Mouse (Mus musculus): ENCODE measurements around the gene Slc38a3. TPM values are rescaled to one million over a fixed set of nuclear protein-coding genes. Genes with fewer than 3 reads are reported as not detected.
A peak's percentile ranks its signal among the peaks of the same experiment; 100 is the strongest.

Gene Slc38a3
- polyA plus RNA-seq, 2 experiments, result 19.7 to 23.5 TPM

- H3K4me3 ChIP-seq (ENCODE audit: insufficient read depth in 1 of 2, low read depth in 2 of 2, low read length in 2 of 2), result no peak overlapping the region
- no peaks in the 10 kb centered on the region for H3K9me3 ChIP-seq (ENCODE audit: control insufficient read depth, low read length)
- no peak overlapping the region for H3K9ac ChIP-seq (replicated peaks)
- H3K4me2 ChIP-seq (ENCODE audit: low read depth), result no peak overlapping the region
- H3K27me3 ChIP-seq (ENCODE audit: control insufficient read depth, insufficient read depth, low read length), result no peaks in the 10 kb centered on the region
- H3K36me3 ChIP-seq (replicated peaks; ENCODE audit: control insufficient read depth, insufficient read depth, low read depth), result no peaks in the 10 kb centered on the region
- H3K4me1 ChIP-seq (replicated peaks; ENCODE audit: control insufficient read depth in 2 of 2, insufficient read depth in 2 of 2, low read length in 1 of 2), result no peaks in the 10 kb centered on the region; a peak in 1 of 4 replicates
- WGBS (ENCODE audit: insufficient replicate concordance), result 47% methylated on average over 4 of the region's 4 CpGs
- ATAC-seq (ENCODE audit: insufficient read depth) (no peak), DNase-seq (ENCODE audit: low read depth in 3 of 3, low spot score in 3 of 3) (no peak)
- no peak for TF ChIP-seq EP300 (IDR thresholded peaks at IDR 0.05; ENCODE audit: low read depth)
- no peak for TF ChIP-seq CTCF (IDR thresholded peaks at IDR 0.05; ENCODE audit: low read depth)
- no peak overlapping the region for H3K27ac ChIP-seq
Observed at GRCm38 (mm10) chr9:107654585-107654984, 14.7 kb downstream of the Slc38a3 start.

- no peak overlapping the region for H3K4me2 ChIP-seq (ENCODE audit: low read depth)
- H3K4me3 ChIP-seq (ENCODE audit: insufficient read depth in 1 of 2, low read depth in 2 of 2, low read length in 2 of 2), result no peak overlapping the region
- H3K9me3 ChIP-seq (ENCODE audit: control insufficient read depth, low read length), result no peaks in the 10 kb centered on the region
- ATAC-seq (ENCODE audit: insufficient read depth), result peak; percentile 40; the same call in 1 of the 2 replicates
- WGBS (ENCODE audit: insufficient replicate concordance), result 52% methylated on average over 2 of the region's 2 CpGs
- TF ChIP-seq EP300 (IDR thresholded peaks at IDR 0.05; ENCODE audit: low read depth), result no peak
- TF ChIP-seq CTCF (IDR thresholded peaks at IDR 0.05; ENCODE audit: low read depth), result no peak
- H3K9ac ChIP-seq (replicated peaks), result no peak overlapping the region
- H3K27me3 ChIP-seq (ENCODE audit: control insufficient read depth, insufficient read depth, low read length), result no peaks in the 10 kb centered on the region
- H3K4me1 ChIP-seq (replicated peaks; ENCODE audit: control insufficient read depth in 2 of 2, insufficient read depth in 2 of 2, low read length in 1 of 2), result no peaks in the 10 kb centered on the region; a peak in 1 of 4 replicates
- H3K27ac ChIP-seq, result no peak overlapping the region
- DNase-seq (ENCODE audit: low read depth in 3 of 3, low spot score in 3 of 3), result no peak
- H3K36me3 ChIP-seq (replicated peaks; ENCODE audit: control insufficient read depth, insufficient read depth, low read depth), result no peaks in the 10 kb centered on the region
Observed at GRCm38 (mm10) chr9:107653474-107653873, 15.9 kb downstream of the Slc38a3 start.

DNA sequence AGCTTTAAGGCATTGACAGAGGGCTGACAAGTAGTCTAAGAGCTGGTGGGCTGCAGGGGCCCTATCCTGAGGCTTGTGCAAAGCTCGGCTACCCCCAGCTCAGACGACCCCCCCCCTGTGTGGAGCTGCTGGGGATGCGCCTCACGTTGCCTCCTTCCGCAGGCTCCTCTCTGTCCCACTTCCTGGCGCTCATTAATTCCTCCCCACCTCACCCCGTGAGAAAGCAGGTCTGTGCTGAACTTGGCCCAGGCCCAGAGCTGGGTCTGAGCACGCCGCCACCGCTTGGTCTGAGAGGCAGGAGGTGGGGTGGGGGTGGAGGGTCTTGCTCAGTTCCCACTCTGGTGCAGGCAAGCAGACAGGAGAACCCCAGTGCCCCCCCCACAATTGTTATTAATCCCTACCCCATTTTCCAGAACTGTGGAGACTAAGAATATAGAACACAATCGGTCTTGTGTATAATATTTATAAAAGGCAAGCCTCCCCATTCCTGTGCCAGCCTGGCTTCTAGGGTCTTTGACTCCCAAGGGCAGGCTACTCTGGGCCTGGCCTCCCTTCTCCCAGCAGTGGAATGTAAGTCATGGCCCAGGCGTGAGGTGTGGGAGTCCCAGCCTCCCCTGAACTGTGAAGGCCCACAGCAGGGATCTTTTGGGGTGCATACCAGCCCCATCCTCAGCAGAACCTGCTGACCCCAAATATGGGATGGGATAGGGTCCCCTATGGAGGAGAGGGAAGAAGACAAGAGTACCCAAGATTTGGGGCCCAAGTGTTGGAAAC lies 18.4 kb downstream of the Slc38a3 start:
- Histone ChIP-seq H3K4me1 (replicated peaks; ENCODE audit: control insufficient read depth in 2 of 2, insufficient read depth in 2 of 2, low read length in 1 of 2) (no peaks in the 10 kb centered on the region; a peak in 1 of 4 replicates), H3K4me2 (ENCODE audit: low read depth) (no peak overlapping the region), H3K27ac (no peak overlapping the region), H3K27me3 (ENCODE audit: control insufficient read depth, insufficient read depth, low read length) (no peaks in the 10 kb centered on the region), H3K9ac (replicated peaks) (no peak overlapping the region), H3K36me3 (replicated peaks; ENCODE audit: control insufficient read depth, insufficient read depth, low read depth) (no peaks in the 10 kb centered on the region), H3K4me3 (ENCODE audit: insufficient read depth in 1 of 2, low read depth in 2 of 2, low read length in 2 of 2) (no peak overlapping the region), H3K9me3 (ENCODE audit: control insufficient read depth, low read length) (no peaks in the 10 kb centered on the region)
- ATAC-seq (ENCODE audit: insufficient read depth) (no peak), DNase-seq (ENCODE audit: low read depth in 3 of 3, low spot score in 3 of 3) (no peak)
- WGBS (ENCODE audit: insufficient replicate concordance), result 53% methylated on average over 12 of the region's 12 CpGs
- TF ChIP-seq EP300 (IDR thresholded peaks at IDR 0.05; ENCODE audit: low read depth) (no peak), CTCF (IDR thresholded peaks at IDR 0.05; ENCODE audit: low read depth) (no peak)

DNA sequence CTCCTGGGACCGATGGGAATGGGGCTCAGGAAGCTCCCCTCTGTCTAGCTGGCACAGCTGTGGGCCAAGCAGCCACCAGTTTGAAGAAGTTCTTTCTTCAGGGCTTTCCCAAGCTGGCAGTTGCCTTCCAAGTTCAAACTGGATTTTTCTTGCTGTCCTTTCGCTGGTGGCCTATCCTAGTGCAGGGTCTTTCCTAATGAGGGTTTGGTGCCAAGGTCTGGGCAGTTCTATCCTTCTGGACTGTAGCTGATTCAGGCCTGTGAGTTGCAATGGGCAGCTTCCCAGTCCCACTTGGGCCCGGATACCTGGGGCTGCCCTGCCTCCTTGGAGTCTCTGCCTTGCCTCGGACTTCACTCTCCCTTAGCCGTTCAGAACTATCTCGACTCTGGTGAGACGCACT lies 19.1 kb downstream of the Slc38a3 start:
- H3K4me1 ChIP-seq (replicated peaks; ENCODE audit: control insufficient read depth in 2 of 2, insufficient read depth in 2 of 2, low read length in 1 of 2), result peaks cover 0 to 3% of the 10 kb centered on the region in 2 experiments; a peak in 1 of 4 replicates
- DNase-seq (ENCODE audit: low read depth in 3 of 3, low spot score in 3 of 3), result no peak
- H3K27ac ChIP-seq, result no peak overlapping the region
- 59% methylated on average over 7 of the region's 7 CpGs for WGBS (ENCODE audit: insufficient replicate concordance)
- ATAC-seq (ENCODE audit: insufficient read depth), result no peak
- no peaks in the 10 kb centered on the region for H3K36me3 ChIP-seq (replicated peaks; ENCODE audit: control insufficient read depth, insufficient read depth, low read depth)
- H3K4me2 ChIP-seq (ENCODE audit: low read depth), result no peak overlapping the region
- no peak overlapping the region for H3K4me3 ChIP-seq (ENCODE audit: insufficient read depth in 1 of 2, low read depth in 2 of 2, low read length in 2 of 2)
- H3K27me3 ChIP-seq (ENCODE audit: control insufficient read depth, insufficient read depth, low read length), result no peaks in the 10 kb centered on the region
- H3K9me3 ChIP-seq (ENCODE audit: control insufficient read depth, low read length), result no peaks in the 10 kb centered on the region
- no peak for TF ChIP-seq EP300 (IDR thresholded peaks at IDR 0.05; ENCODE audit: low read depth)
- TF ChIP-seq CTCF (IDR thresholded peaks at IDR 0.05; ENCODE audit: low read depth), result no peak
- H3K9ac ChIP-seq (replicated peaks), result no peak overlapping the region

- H3K27me3 ChIP-seq (ENCODE audit: control insufficient read depth, insufficient read depth, low read length), result no peaks in the 10 kb centered on the region
- no peaks in the 10 kb centered on the region for H3K9me3 ChIP-seq (ENCODE audit: control insufficient read depth, low read length)
- no peak overlapping the region for H3K4me2 ChIP-seq (ENCODE audit: low read depth)
- ATAC-seq (ENCODE audit: insufficient read depth) (no peak), DNase-seq (ENCODE audit: low read depth in 3 of 3, low spot score in 3 of 3) (no peak)
- H3K27ac ChIP-seq, result no peak overlapping the region
- H3K4me3 ChIP-seq (ENCODE audit: insufficient read depth in 1 of 2, low read depth in 2 of 2, low read length in 2 of 2), result no peak overlapping the region
- H3K36me3 ChIP-seq (replicated peaks; ENCODE audit: control insufficient read depth, insufficient read depth, low read depth), result no peaks in the 10 kb centered on the region
- H3K4me1 ChIP-seq (replicated peaks; ENCODE audit: control insufficient read depth in 2 of 2, insufficient read depth in 2 of 2, low read length in 1 of 2), result peaks cover 3 to 14% of the 10 kb centered on the region in 2 experiments
- H3K9ac ChIP-seq (replicated peaks), result no peak overlapping the region
- TF ChIP-seq CTCF (IDR thresholded peaks at IDR 0.05; ENCODE audit: low read depth), result no peak
- no peak for TF ChIP-seq EP300 (IDR thresholded peaks at IDR 0.05; ENCODE audit: low read depth)
- 47% methylated on average over 3 of the region's 3 CpGs for WGBS (ENCODE audit: insufficient replicate concordance)
Observed at GRCm38 (mm10) chr9:107648767-107649166, 20.6 kb downstream of the Slc38a3 start.

Measured in liver, embryonic 14.5 days (tissue).